Mouse (Mus musculus) olfactory bulb, adult 2 months (tissue): ENCODE results near the gene Ube2b. TPM values are rescaled to one million over a fixed set of nuclear protein-coding genes. Genes with fewer than 3 reads are reported as not detected.

Experiments
- H3K27ac ChIP-seq: fragments of 200-500 bp; 2 replicates; pipeline ENCODE4 v1.5.1; 2012; ENCODE audit warnings: low read depth, low read length; ENCODE audit not compliant: insufficient read depth
- H3K4me1 ChIP-seq: fragments of 200-500 bp; 2 replicates; pipeline ENCODE4 v1.6.1; 2012; ENCODE audit warnings: low read length; ENCODE audit not compliant: control insufficient read depth, insufficient read depth
- H3K4me3 ChIP-seq: fragments of 200-500 bp; 2 replicates; pipeline ENCODE4 v1.5.1; 2012; ENCODE audit warnings: mild to moderate bottlenecking, low read depth, low read length, moderate library complexity; ENCODE audit not compliant: insufficient read depth
- CTCF ChIP-seq: fragments of 200-500 bp; IDR thresholded peaks from 2 replicates; pipeline ENCODE4 v1.5.1; 2012; ENCODE audit warnings: low read depth, mild to moderate bottlenecking, low read length, moderate library complexity; ENCODE audit not compliant: insufficient read depth
- POLR2A ChIP-seq: fragments of 200-500 bp; IDR thresholded peaks from 2 replicates; pipeline ENCODE4 v1.6.1; 2012; ENCODE audit warnings: mild to moderate bottlenecking, low read depth, low read length, moderate library complexity; ENCODE audit not compliant: insufficient read depth
- WGBS: fragments of 180-500 bp; shearing (Covaris S2); methylation state at CpG from one replicate; pipeline ENCODE4 v1.1.7; 2018; 5-methylcytosine and 5-hydroxymethylcytosine counted together
- polyA plus RNA-seq: library from polyadenylated mRNA; stranded (reverse); fragments of >200 nt; gene quantifications from 2 replicates; pipeline ENCODE4 v1.2.4, GENCODE M21; 2012; ENCODE audit warnings: low replicate concordance; ENCODE audit not compliant: missing spikeins, insufficient read depth, insufficient read length

The Ube2b gene
- polyA plus RNA-seq, 1 experiment, result not detected

DNA sequence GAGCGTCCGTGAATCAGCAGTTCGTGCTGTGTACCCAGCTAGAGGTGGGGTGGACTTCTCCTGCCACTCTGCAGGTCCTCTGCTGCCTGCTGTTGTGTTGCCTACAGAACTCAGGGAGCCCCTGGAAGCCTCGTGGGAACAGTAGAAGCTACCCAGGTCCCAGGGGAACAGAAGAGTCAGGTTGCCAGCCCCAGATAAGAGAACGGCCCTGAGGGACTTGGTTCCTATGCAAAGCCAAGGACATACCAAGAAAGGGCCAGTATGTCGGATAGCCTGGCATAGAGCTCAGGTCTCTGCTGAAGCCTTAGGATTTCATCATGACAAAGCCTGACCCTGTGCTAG lies 57.1 kb downstream of the Ube2b start:
- WGBS, result 41% methylated on average over 6 of the region's 6 CpGs
- Histone ChIP-seq H3K4me1 (peaks cover 24% of the 10 kb centered on the region), H3K4me3 (no peak overlapping the region), H3K27ac (no peak overlapping the region)
- TF ChIP-seq CTCF, result no peak
- TF ChIP-seq POLR2A, result no peak

- no peak overlapping the region for H3K27ac ChIP-seq
- TF ChIP-seq POLR2A, result no peak
- no peak for TF ChIP-seq CTCF
- no peak overlapping the region for H3K4me3 ChIP-seq
- H3K4me1 ChIP-seq, result peaks cover 24% of the 10 kb centered on the region
- 50% methylated on average over 15 of the region's 15 CpGs for WGBS
Measured at GRCm38 (mm10) chr11:51942602-51943499, 57.7 kb downstream of the Ube2b start.

DNA sequence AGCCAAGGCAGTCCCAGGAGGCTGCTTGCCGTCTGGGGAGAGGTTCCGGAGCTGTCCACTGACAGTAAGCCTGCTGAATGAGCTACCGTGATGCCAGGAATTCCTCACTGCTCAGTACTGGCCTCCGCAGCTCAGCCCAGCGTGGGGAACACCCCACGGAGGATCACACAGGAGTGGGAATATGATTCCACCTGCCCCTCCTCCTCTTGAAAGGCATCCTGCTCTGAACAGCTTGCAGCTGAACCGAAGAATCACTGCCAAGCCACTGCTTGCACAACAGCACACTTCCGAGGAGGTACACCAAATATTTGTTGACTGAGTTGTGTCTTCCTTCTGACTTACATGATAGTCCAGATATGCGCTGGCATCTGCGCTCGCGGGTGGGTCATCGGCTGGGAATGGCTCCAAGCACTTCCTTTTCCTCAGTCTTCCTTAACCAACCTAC lies 60.0 kb downstream of the Ube2b start:
- 70% methylated on average over 13 of the region's 13 CpGs for WGBS
- no peak overlapping the region for H3K4me3 ChIP-seq
- peaks cover 18% of the 10 kb centered on the region for H3K4me1 ChIP-seq
- TF ChIP-seq POLR2A (no peak), CTCF (no peak)
- H3K27ac ChIP-seq, result no peak overlapping the region

DNA sequence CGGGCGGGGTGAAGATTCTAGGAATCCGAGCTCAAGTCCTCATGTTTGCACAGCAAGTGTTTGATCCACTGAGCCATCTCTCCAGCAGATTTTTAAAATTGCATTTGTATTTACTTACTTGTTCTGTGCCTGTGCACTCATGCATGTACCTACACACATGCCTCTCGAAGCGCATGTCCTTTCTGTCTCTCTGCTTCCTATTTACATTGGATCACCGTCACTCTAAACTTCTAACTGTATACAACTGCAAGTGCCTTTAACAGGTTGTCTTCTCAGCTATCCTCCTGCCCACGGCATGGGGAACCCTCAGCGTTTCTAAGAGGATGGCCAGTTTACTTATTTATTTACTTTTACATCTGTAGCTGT lies 61.0 kb downstream of the Ube2b start:
- 94% methylated on average over 8 of the region's 8 CpGs for WGBS
- no peak for TF ChIP-seq POLR2A
- TF ChIP-seq CTCF, result no peak
- Histone ChIP-seq H3K4me3 (no peak overlapping the region), H3K27ac (no peak overlapping the region), H3K4me1 (peaks cover 14% of the 10 kb centered on the region)

DNA sequence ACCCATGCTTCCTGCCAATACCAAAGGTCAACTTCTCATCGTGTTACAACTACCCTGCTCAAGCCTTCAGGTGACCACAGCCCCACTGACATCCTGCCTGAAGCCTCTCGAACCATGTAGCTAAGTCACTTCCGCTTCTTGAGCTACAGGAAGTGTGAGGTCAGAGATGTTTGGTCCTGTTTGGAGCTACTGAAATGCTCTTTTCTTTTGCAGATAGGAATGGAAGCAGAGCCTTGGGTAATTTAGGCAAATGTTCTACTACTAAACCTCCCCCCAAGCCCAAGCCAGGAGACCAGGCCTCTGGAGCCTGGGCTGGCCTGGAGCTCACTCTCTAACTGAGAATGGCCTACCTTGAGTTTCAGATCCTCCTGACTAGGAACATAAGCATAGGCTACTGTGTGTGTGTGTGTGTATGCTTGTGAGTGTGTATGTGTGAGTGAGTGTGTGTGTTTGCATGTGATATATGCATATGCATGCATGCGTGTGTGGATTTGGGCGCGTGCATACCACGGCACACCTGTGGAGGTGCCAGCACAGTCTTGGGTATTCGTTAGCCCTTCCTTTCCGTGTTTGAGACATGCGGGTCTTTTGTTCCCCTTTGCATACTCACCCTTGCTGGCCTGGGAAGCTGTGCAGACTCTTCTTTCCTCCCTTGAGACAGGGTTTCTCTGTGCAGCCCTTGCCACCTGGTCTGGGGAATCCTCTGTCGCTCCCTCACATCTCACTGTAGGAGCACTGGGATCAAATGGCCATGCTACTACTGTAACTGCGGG lies 61.6 kb downstream of the Ube2b start:
- H3K4me1 ChIP-seq, result peaks cover 14% of the 10 kb centered on the region
- no peak overlapping the region for H3K4me3 ChIP-seq
- 89% methylated on average over 12 of the region's 12 CpGs for WGBS
- TF ChIP-seq CTCF, result no peak
- no peak for TF ChIP-seq POLR2A
- H3K27ac ChIP-seq, result no peak overlapping the region

- 43% methylated on average over 6 of the region's 6 CpGs for WGBS
- TF ChIP-seq CTCF, result no peak
- Histone ChIP-seq H3K4me1 (peaks cover 3% of the 10 kb centered on the region; the same call in 1 of the 2 replicates), H3K4me3 (no peak overlapping the region), H3K27ac (no peak overlapping the region)
Measured at GRCm38 (mm10) chr11:51937361-51937781, 63.2 kb downstream of the Ube2b start.

GRCm38 (mm10) chr11:51935636-51936434 lies 64.7 kb downstream of the Ube2b start:
- Histone ChIP-seq H3K4me1 (peaks cover 3% of the 10 kb centered on the region; the same call in 1 of the 2 replicates), H3K4me3 (no peak overlapping the region), H3K27ac (no peak overlapping the region)
- TF ChIP-seq CTCF (no peak), POLR2A (no peak)
- 66% methylated on average over 5 of the region's 5 CpGs for WGBS

Other genes starting within 250 kb of the Ube2b start
- gene Sec24a, start 237.1 kb downstream of the Ube2b start, polyA plus RNA-seq, result not detected in 2 replicates
- not detected in 2 replicates for gene Sar1b, start 237.1 kb downstream of the Ube2b start, polyA plus RNA-seq
- gene Jade2, start 143.1 kb downstream of the Ube2b start, polyA plus RNA-seq, result not detected in 2 replicates
- not detected in 2 replicates for gene Cdkn2aipnl, start 33.1 kb downstream of the Ube2b start, polyA plus RNA-seq
- gene Cdkl3, start 3.5 kb upstream of the Ube2b start, polyA plus RNA-seq, result not detected in 2 replicates
- gene Ppp2ca, start 97.9 kb upstream of the Ube2b start, polyA plus RNA-seq, result 56.9 and 143 TPM in 2 replicates
- gene Olfr1373, start 144.8 kb upstream of the Ube2b start, polyA plus RNA-seq, result not detected in 2 replicates
- gene Olfr1371, start 213.2 kb upstream of the Ube2b start, polyA plus RNA-seq, result not detected in 2 replicates
- gene Skp1a, start 231.2 kb upstream of the Ube2b start, polyA plus RNA-seq, result 531 TPM in 1 of 2 replicates, not detected in the other